Mouse (Mus musculus) cerebellum, postnatal 10 days (tissue): ENCODE results near the gene Syt2.

Experiments
- DNase-seq, 2 experiments: peaks; one replicate each; pipeline ENCODE4 v3.0.0; 2021; ENCODE audit warnings: mixed read lengths in 2 of 2

The Syt2 gene

GRCm38 (mm10) chr1:134651268-134651850 lies 4.9 kb downstream of the Syt2 start:
- peak; percentile 75 to 85 for DNase-seq

GRCm38 (mm10) chr1:134651851-134652398 lies 5.4 kb downstream of the Syt2 start:
- DNase-seq: peak; percentile 70 to 74

GRCm38 (mm10) chr1:134653603-134654257 lies 7.3 kb downstream of the Syt2 start:
- DNase-seq: no peak

GRCm38 (mm10) chr1:134658841-134659240 lies 12.4 kb downstream of the Syt2 start:
- no peak for DNase-seq

GRCm38 (mm10) chr1:134660163-134660562 lies 13.7 kb downstream of the Syt2 start:
- no peak for DNase-seq

- no peak for DNase-seq
Observed at GRCm38 (mm10) chr1:134671234-134672070, 25.0 kb downstream of the Syt2 start.

GRCm38 (mm10) chr1:134674312-134674711 lies 27.8 kb downstream of the Syt2 start:
- DNase-seq: peak in 1 of 2 experiments; percentile 36

- no peak for DNase-seq
Observed at GRCm38 (mm10) chr1:134679445-134679844, 33.0 kb downstream of the Syt2 start.

GRCm38 (mm10) chr1:134680617-134681016 lies 34.1 kb downstream of the Syt2 start:
- peak; percentile 32 to 36 for DNase-seq

GRCm38 (mm10) chr1:134682460-134682859 lies 36.0 kb downstream of the Syt2 start:
- no peak for DNase-seq

GRCm38 (mm10) chr1:134686834-134687421 lies 40.5 kb downstream of the Syt2 start:
- no peak for DNase-seq

GRCm38 (mm10) chr1:134696302-134696701 lies 49.8 kb downstream of the Syt2 start:
- DNase-seq: peak; percentile 60 to 69

GRCm38 (mm10) chr1:134697073-134697472 lies 50.6 kb downstream of the Syt2 start:
- DNase-seq: no peak

- DNase-seq: peak; percentile 77 to 83
Observed at GRCm38 (mm10) chr1:134697522-134698250, 51.2 kb downstream of the Syt2 start.

GRCm38 (mm10) chr1:134698486-134698885 lies 52.0 kb downstream of the Syt2 start:
- peak; percentile 95 to 97 for DNase-seq

GRCm38 (mm10) chr1:134699390-134699789 lies 52.9 kb downstream of the Syt2 start:
- DNase-seq: peak; percentile 89 to 93

- DNase-seq: peak; percentile 40 to 54
Observed at GRCm38 (mm10) chr1:134700151-134700550, 53.7 kb downstream of the Syt2 start.

GRCm38 (mm10) chr1:134700634-134701033 lies 54.2 kb downstream of the Syt2 start:
- DNase-seq: peak; percentile 66 to 74

- DNase-seq: peak; percentile 68 to 73
Observed at GRCm38 (mm10) chr1:134701191-134701590, 54.7 kb downstream of the Syt2 start.

GRCm38 (mm10) chr1:134703232-134703631 lies 56.8 kb downstream of the Syt2 start:
- DNase-seq: peak in 1 of 2 experiments; percentile 19

- peak; percentile 88 to 90 for DNase-seq
Observed at GRCm38 (mm10) chr1:134704396-134705306, 58.2 kb downstream of the Syt2 start.
